Mouse (Mus musculus): Measurements from ENCODE around the gene Ccdc18. TPM values are rescaled to one million over a fixed set of nuclear protein-coding genes. Genes with fewer than 3 reads are reported as not detected.

The Ccdc18 gene
- 1.5 and 2.0 TPM in 2 replicates for polyA plus RNA-seq (2012; rRNA removed)

DNA sequence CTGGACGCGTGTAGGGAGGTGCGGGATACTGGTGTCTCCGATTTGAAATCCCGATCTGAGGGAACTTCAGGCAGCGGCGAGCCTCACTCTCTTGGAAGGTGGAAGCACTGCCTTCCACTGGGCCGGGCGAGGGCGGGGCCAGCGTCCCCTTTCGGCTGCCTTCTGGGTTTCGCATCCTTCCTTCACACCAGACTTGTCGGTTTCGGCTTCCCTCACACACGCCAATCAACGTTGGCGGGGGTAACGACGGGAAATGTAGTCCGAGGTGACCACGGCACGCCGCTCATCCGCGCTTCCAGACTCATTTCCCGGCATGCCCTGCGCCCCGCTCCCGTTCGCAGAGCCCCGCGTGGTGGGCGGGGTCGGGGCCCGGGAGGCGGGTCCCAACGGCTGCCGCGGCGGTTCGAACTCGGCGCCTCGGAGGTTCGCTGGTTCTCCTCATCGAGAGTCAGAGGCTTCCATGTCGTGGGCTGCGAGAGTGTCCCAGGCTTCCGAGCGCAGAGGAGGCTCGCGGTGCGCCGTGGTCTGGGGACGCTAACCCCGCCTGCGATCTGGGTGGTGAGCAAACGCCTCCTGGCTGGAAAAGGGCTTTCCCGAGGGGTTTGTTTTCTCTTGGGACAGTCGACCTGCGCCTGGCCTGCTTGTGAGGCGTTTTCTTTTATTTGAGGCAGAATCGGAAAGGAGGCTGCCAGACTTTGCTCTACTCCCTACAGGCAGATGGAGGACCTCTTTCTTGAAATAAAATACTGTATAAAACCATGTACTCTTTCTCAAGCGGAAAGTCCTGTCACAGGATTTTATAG, at the start of gene Ccdc18, which contains the start of gene Tmed5:
Ccdc18 (plus strand) TSS at position 435 of the 803 bp plus-strand sequence.
Tmed5 (minus strand) TSS at position 180 of the 803 bp plus-strand sequence.

GRCm38 (mm10) chr5:108268127-108269062, 135.7 kb downstream of the Ccdc18 start, which contains the start of gene Dr1:
Gene Dr1, plus strand, starts transcription at chr5:108268897.

Other genes starting within 250 kb of the Ccdc18 start
- 213 and 299 TPM in 2 replicates for gene Rpl5, start 232.4 kb upstream of the Ccdc18 start, polyA plus RNA-seq (2012; rRNA removed)
- 14.1 and 15.2 TPM in 2 replicates for gene Fam69a, start 145.8 kb upstream of the Ccdc18 start, polyA plus RNA-seq (2012; rRNA removed)
- 73.3 and 84.4 TPM in 2 replicates for gene Mtf2, start 67.2 kb upstream of the Ccdc18 start, polyA plus RNA-seq (2012; rRNA removed)
- 15.7 and 15.9 TPM in 2 replicates for gene Tmed5, start 255 bp upstream of the Ccdc18 start, polyA plus RNA-seq (2012; rRNA removed)
- 29.5 and 31.0 TPM in 2 replicates for gene Dr1, start 136.0 kb downstream of the Ccdc18 start, polyA plus RNA-seq (2012; rRNA removed)
- 5.9 TPM in 2 replicates for gene Pigg, start 179.7 kb downstream of the Ccdc18 start, polyA plus RNA-seq (2012; rRNA removed)
- gene Gm42517, start 235.0 kb downstream of the Ccdc18 start, polyA plus RNA-seq (2012; rRNA removed): 6.6 and 7.5 TPM in 2 replicates